Mouse (Mus musculus): Measurements from ENCODE around the gene Kank4. TPM values are rescaled to one million over a fixed set of nuclear protein-coding genes. Genes with fewer than 3 reads are reported as not detected.
"Not testable (repeated sequence)": the region's sequence is repeated elsewhere in the genome, so short reads cannot be mapped to it uniquely, and the experiment has no call there.

The Kank4 gene
- polyA plus RNA-seq, 1 experiment from 2014 or later = 0.70 TPM

DNA sequence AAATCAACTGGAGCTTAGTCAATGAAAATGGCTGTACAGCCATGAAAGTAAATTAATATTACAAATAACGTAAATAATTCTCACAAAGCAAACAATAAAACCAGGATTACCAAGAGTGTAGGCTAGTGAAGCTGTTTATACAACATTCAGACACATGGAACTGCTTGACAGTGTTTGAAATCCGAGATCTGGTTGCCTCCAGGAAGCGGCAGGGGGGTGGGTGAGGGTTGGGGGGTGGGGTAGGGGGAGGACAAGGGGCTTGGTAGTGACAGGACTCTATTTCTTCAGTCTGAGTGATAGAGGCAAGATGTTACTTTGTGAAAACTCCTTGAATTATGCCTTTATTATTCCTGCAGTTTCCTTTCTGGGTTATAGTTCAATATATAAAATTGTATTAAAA lies 9.4 kb upstream of the Kank4 start:
- H3K9ac ChIP-seq = no peak overlapping the region
- no peak overlapping the region for H3K4me3 ChIP-seq
- H3K9me3 ChIP-seq = no peaks in the 10 kb centered on the region
- no peaks in the 10 kb centered on the region for H3K36me3 ChIP-seq
- no peak overlapping the region for H3K4me2 ChIP-seq
- no peaks in the 10 kb centered on the region for H3K27me3 ChIP-seq (replicated peaks)
- WGBS = 46% methylated on average over 3 of the region's 3 CpGs
- H3K27ac ChIP-seq (replicated peaks) = no peak overlapping the region
- 0 out of 2 replicates have a peak, but pooled peaks cover 4% of the 10 kb centered on the region for H3K4me1 ChIP-seq
- ATAC-seq (ENCODE audit: extremely low read depth, insufficient number of reproducible peaks, low FRiP score, low TSS enrichment) = no peak

DNA sequence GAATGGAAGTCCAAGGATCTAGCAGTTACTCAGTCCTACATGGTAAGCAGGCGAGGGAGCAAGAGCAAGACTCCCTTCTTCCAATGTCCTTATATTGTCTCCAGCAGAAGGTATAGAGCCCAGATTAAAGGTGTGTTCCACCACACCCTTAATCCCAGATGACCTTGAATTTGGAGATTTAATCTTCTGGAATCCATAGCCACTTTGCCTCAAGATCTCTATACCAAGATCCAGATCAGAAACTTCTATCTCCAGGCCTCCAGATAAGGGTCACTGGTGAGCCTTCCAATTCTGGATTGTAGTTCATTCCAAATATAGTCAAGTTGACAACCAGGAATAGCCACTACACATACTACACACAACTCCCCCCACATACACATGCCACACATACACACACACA lies 6.4 kb upstream of the Kank4 start, which contains the start of gene I0C0044D17Rik:
Gene I0C0044D17Rik (minus strand): TSS at position 101 of the 400 bp plus-strand sequence.
- WGBS = 82% methylated on average over 1 of the region's 1 CpGs
- H3K4me3 ChIP-seq; H3K9me3 ChIP-seq; H3K36me3 ChIP-seq; ATAC-seq (ENCODE audit: extremely low read depth, insufficient number of reproducible peaks, low FRiP score, low TSS enrichment); H3K4me2 ChIP-seq; H3K27ac ChIP-seq (replicated peaks); H3K4me1 ChIP-seq; H3K9ac ChIP-seq: not testable (repeated sequence)
- peaks cover 14% of the 10 kb centered on the region for H3K27me3 ChIP-seq (replicated peaks)

DNA sequence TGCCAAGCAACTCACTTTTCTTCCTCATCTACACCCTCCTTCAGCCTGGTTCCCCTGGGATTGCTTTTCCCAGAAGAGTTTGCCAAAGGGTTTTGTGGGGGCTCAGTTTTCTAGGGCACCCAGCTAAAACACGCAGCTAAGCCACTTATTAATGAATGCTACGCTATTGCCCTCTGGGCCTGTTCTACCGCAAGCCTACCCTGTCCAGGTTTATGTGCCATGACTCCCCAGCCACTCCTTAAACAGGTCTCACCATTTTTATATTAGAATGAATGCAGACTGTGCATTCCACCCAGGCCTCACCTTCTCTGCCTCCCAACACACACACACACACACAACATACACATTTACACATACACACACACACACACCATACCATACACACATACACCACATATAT lies 5.7 kb upstream of the Kank4 start:
- Histone ChIP-seq H3K4me3 (no peak overlapping the region), H3K9ac (no peak overlapping the region), H3K4me1 (peaks cover 7% of the 10 kb centered on the region), H3K27me3 (replicated peaks) (peaks cover 21% of the 10 kb centered on the region), H3K9me3 (no peaks in the 10 kb centered on the region), H3K4me2 (no peak overlapping the region), H3K27ac (replicated peaks) (no peak overlapping the region), H3K36me3 (no peaks in the 10 kb centered on the region)
- no peak for ATAC-seq (ENCODE audit: extremely low read depth, insufficient number of reproducible peaks, low FRiP score, low TSS enrichment)
- 92% methylated on average over 3 of the region's 3 CpGs for WGBS

DNA sequence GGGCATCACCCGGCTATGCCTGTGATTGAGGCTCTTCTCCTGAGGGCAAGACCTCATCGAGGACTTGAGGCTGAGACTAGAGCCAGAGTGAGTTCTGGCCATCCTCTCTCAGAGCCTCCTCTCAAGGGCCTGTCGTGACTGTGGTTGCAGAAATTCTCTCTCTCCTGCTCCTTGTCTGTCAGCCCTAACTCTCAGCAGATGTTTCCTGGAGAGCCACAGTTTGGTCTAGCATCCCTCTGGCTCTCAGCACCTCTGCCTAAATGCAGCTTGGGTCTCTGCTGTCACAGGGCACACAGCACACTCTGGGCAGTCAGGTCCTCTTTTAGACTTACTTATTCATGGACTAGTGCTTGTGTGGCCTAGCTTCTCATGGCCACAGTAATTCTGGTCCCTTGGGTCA lies 5.1 kb upstream of the Kank4 start:
- H3K27me3 ChIP-seq (replicated peaks) = peaks cover 24% of the 10 kb centered on the region
- no peak for ATAC-seq (ENCODE audit: extremely low read depth, insufficient number of reproducible peaks, low FRiP score, low TSS enrichment)
- H3K36me3 ChIP-seq = no peaks in the 10 kb centered on the region
- peaks cover 7% of the 10 kb centered on the region for H3K4me1 ChIP-seq
- 41% methylated on average over 3 of the region's 3 CpGs for WGBS
- H3K9ac ChIP-seq = no peak overlapping the region
- no peak overlapping the region for H3K27ac ChIP-seq (replicated peaks)
- H3K4me3 ChIP-seq = no peak overlapping the region
- no peak overlapping the region for H3K4me2 ChIP-seq
- H3K9me3 ChIP-seq = no peaks in the 10 kb centered on the region

DNA sequence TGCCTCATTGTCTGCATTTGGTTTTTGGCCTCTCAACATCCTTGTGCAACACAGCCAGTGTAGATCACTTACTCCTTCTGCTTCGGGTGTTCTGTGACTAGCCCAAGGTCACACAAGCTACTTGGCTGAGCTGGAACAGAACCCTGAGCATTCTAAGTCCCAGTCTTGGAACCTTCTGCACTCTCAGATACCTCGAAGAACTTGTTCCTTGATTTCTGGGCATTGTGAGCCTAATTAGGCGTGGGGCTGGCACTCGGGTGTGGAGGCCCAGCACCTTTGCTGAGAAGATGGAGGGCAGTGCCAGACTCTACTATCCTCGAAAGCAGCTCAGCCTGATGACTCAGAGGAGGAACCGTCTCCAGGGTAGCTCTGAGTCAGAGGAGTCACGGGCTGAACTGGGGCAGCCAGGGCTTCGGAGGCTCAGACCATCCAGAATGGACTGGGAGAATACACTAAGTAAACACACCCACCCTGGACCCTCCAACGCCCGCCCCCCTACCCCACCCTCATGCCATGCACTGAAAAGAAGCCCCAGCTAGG lies 1.9 kb upstream of the Kank4 start:
- Histone ChIP-seq H3K27ac (replicated peaks) (no peak overlapping the region), H3K4me2 (no peak overlapping the region), H3K27me3 (replicated peaks) (peaks cover 51% of the 10 kb centered on the region), H3K9ac (no peak overlapping the region), H3K4me1 (peaks cover 11% of the 10 kb centered on the region), H3K4me3 (no peak overlapping the region), H3K36me3 (no peaks in the 10 kb centered on the region), H3K9me3 (no peaks in the 10 kb centered on the region)
- ATAC-seq (ENCODE audit: extremely low read depth, insufficient number of reproducible peaks, low FRiP score, low TSS enrichment) = no peak
- 66% methylated on average over 10 of the region's 10 CpGs for WGBS

DNA sequence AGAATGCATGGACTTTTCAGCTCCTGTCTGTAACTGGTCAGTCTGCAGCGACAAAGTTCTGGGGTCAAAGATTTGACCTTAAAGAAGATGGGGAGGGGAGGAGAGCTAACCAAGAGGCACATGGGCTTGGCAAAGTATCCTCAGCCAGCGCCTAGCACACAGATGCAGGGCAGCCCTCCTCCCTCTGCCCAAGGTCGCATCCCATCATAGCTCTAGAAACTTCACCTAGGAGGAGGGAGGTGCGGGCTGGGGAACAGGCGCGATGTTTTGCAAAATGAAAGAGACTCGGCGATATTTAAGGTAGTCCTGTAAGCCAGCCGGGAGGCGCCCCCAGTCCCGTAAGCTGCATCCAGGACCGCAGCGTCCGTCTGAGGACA lies 542 bp downstream of the Kank4 start:
- peak overlapping the region; percentile 82 for H3K4me3 ChIP-seq
- H3K36me3 ChIP-seq = no peaks in the 10 kb centered on the region
- peaks cover 51% of the 10 kb centered on the region for H3K27me3 ChIP-seq (replicated peaks)
- 2% methylated on average over 14 of the region's 14 CpGs for WGBS
- no peak for ATAC-seq (ENCODE audit: extremely low read depth, insufficient number of reproducible peaks, low FRiP score, low TSS enrichment)
- H3K4me1 ChIP-seq = peaks cover 11% of the 10 kb centered on the region
- no peak overlapping the region for H3K27ac ChIP-seq (replicated peaks)
- H3K9ac ChIP-seq = peak overlapping the region; percentile 87
- H3K9me3 ChIP-seq = no peaks in the 10 kb centered on the region
- H3K4me2 ChIP-seq = peak overlapping the region; percentile 96

DNA sequence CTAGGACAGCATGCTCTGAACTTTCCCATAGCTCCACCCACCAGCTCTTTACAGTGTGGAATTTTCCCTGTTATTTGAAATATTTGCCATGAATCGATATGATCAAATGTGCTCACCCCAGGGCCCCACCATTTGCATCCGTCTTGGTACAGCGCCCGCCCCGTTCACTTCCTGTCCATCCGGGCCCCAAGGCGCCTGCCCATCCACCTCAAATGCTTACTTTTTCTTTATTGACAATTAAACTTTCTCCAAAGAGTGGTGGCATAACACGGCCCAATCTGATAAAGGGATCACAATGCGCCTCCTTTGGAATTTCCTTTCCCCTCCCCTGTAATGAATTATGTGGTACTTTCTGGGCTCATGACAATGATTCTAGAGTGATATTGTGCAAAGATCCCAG lies 11.0 kb downstream of the Kank4 start:
- Histone ChIP-seq H3K27me3 (replicated peaks) (no peaks in the 10 kb centered on the region), H3K4me2 (no peak overlapping the region), H3K9me3 (no peaks in the 10 kb centered on the region), H3K4me1 (peaks cover 25% of the 10 kb centered on the region), H3K36me3 (no peaks in the 10 kb centered on the region), H3K4me3 (no peak overlapping the region), H3K27ac (replicated peaks) (no peak overlapping the region), H3K9ac (no peak overlapping the region)
- ATAC-seq (ENCODE audit: extremely low read depth, insufficient number of reproducible peaks, low FRiP score, low TSS enrichment) = no peak
- WGBS = 81% methylated on average over 9 of the region's 9 CpGs

DNA sequence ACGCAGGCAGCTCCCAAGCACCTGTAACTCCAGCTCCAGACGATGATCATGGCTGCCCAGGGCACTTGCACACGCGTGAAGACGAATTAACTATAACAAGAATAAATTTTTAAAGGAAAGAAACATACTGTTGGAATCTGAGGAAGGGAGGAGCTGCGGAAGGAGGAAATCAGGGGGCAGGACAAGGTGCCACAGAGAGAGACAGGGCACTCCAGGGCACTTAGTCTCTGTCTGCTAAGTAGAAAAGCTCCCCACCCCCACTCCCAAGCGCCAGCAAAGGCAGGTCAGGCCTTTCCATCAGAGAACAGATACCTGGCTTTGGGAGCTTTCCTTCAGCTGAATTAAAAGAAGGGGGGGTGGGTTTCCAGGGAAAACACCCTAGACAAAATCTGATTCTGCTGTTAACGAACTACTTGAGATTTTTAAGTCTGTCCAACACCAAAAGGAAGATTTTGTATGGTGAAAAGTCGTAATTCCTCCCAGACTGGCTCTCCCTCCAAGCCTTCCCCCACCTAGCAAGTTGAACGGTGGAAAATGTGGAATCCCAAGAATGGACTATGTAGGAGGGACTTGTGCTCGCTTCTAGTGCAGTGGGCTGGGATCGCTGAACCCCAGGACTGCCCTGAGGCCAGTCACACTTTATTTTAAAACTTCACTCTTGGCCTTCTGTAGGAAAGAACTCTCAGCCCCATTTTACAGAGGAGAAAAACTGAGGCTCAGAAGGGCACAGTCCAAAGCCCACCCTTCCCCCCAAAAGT lies 11.9 kb downstream of the Kank4 start:
- no peaks in the 10 kb centered on the region for H3K36me3 ChIP-seq
- H3K4me3 ChIP-seq = no peak overlapping the region
- no peaks in the 10 kb centered on the region for H3K9me3 ChIP-seq
- peak overlapping the region; percentile 0; the same call in 1 of the 2 replicates for H3K9ac ChIP-seq
- H3K27me3 ChIP-seq (replicated peaks) = no peaks in the 10 kb centered on the region
- peak overlapping the region; percentile 16; the same call in 1 of the 2 replicates for H3K4me2 ChIP-seq
- WGBS = 41% methylated on average over 12 of the region's 12 CpGs
- peaks cover 32% of the 10 kb centered on the region for H3K4me1 ChIP-seq
- ATAC-seq (ENCODE audit: extremely low read depth, insufficient number of reproducible peaks, low FRiP score, low TSS enrichment) = no peak
- peak overlapping the region; percentile 45 for H3K27ac ChIP-seq (replicated peaks)

DNA sequence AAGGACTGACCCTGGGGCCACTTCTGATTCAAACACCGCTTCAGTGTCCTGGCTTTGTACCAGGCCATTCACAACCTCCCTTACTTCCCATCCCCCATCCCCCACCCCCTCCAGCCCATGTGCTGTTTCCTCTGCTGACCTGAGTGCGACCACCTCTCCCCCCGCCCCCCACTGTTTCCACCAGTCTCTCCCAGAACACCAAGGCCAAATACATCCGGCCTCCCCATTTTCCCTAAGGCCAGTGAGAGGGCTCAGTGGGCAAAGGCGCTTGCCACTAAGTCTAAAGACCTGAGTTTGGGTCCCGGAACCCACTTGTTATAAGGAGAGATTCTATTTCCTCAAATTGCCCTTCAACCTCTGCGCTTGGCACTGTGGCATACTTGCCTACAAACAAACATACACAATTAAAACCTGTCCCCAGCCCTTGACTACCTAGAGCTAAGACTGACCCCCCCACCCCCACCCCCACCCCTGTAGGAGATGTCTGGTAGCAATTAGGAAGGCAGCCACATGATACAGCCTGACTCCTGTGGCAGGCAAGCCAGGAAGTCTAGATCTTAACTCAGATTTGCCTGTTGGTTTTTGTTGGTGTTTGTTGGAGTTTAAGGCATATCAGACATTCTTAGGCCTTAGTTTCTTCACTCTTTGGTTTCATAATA lies 12.7 kb downstream of the Kank4 start:
- no peak for ATAC-seq (ENCODE audit: extremely low read depth, insufficient number of reproducible peaks, low FRiP score, low TSS enrichment)
- Histone ChIP-seq H3K4me1 (peaks cover 34% of the 10 kb centered on the region), H3K4me3 (no peak overlapping the region), H3K4me2 (no peak overlapping the region), H3K27ac (replicated peaks) (peak overlapping the region; percentile 45; the same call in 1 of the 2 replicates), H3K9me3 (no peaks in the 10 kb centered on the region), H3K9ac (no peak overlapping the region), H3K36me3 (no peaks in the 10 kb centered on the region), H3K27me3 (replicated peaks) (no peaks in the 10 kb centered on the region)
- WGBS = 71% methylated on average over 7 of the region's 7 CpGs

DNA sequence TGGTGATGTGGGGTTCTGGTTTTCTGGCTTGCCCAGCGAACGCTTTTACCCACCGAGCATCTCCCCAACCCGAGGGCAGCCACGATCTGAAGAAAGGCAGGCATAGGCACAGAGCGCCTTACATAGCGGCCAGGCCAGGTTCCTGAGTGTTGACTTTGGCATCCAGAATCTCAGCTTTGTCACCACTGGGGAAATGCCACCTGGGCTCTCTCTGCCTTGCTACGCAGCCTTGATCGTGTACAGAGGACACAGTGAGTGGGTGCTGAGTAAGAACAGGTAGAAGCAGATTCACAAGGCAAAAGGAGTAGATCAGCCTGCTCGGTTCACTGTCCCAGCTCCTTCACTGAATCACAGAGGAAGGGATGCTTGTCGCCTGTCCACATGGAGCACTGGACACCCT lies 15.6 kb downstream of the Kank4 start:
- Histone ChIP-seq H3K4me2 (no peak overlapping the region), H3K9ac (no peak overlapping the region), H3K4me3 (no peak overlapping the region), H3K4me1 (peaks cover 43% of the 10 kb centered on the region), H3K9me3 (no peaks in the 10 kb centered on the region), H3K36me3 (no peaks in the 10 kb centered on the region), H3K27me3 (replicated peaks) (no peaks in the 10 kb centered on the region), H3K27ac (replicated peaks) (no peak overlapping the region)
- ATAC-seq (ENCODE audit: extremely low read depth, insufficient number of reproducible peaks, low FRiP score, low TSS enrichment) = no peak
- WGBS = 77% methylated on average over 11 of the region's 11 CpGs

DNA sequence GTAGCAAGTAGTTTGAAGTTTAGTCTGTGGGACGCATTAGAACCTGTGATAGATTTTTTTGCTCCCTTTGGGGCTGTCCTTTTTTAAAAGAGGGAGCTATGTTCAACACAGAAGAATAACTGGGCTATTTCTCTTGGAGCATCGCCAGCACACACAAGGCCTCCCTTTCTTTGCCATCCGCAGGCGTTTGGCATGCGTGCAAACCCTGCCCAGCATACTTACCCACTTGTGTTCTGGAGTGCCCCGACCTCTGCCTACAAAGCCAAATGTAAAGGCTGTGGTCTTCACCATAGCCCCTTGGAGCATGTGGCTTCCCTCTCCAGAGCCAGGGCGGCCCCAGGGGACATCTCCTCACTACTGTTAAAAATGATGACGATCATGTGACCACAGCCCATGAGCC lies 16.5 kb downstream of the Kank4 start:
- no peak overlapping the region for H3K4me2 ChIP-seq
- H3K27ac ChIP-seq (replicated peaks) = no peak overlapping the region
- H3K27me3 ChIP-seq (replicated peaks) = no peaks in the 10 kb centered on the region
- H3K9me3 ChIP-seq = no peaks in the 10 kb centered on the region
- 60% methylated on average over 8 of the region's 8 CpGs for WGBS
- no peaks in the 10 kb centered on the region for H3K36me3 ChIP-seq
- H3K4me1 ChIP-seq = peaks cover 45% of the 10 kb centered on the region
- no peak overlapping the region for H3K9ac ChIP-seq
- no peak overlapping the region for H3K4me3 ChIP-seq
- no peak for ATAC-seq (ENCODE audit: extremely low read depth, insufficient number of reproducible peaks, low FRiP score, low TSS enrichment)
